Mouse (Mus musculus) myocyte (in vitro differentiated cells): Measurements from ENCODE around the gene Vinac1.

Experiments used
- POLR2A ChIP-seq: IDR thresholded peaks from one replicate; pipeline ENCODE4 v1.6.1; 2011; ENCODE audit warnings: low read depth, mild to moderate bottlenecking, control low read depth, moderate library complexity; ENCODE audit not compliant: insufficient read length
- USF1 ChIP-seq: IDR thresholded peaks from one replicate; pipeline ENCODE4 v1.6.1; 2011; ENCODE audit warnings: low read depth, mild to moderate bottlenecking, control low read depth, moderate library complexity

DNA sequence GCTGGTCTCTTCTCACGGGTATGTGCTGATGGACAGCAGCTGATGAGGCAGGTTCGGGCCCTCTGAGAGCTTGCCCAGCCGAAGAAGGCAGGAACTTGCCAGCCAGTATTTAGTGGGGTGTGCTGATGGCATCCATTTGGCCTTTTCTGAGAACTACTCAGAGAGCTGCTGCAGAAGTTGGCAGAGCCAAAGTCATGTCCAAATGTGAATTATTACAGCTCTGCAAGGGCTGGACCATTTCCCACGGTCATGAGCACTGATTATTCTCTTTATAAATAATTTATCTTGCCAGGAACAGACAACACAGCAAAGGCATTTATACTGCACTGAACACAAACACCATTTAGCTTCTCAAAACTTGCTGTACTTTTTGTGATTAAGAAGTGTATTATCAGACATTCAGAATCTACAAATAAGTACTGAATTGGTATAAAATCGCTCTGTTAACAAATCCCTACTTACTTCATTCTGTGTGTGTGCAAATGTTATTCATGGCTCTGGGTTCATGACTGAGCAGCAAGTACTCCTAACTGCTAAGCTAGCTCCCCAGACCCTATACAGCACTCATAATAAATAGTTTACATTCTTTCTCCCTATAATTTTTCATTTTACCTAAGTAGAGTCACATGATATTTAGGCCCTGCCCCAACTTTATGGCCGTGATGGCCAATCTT is 1.7 kb downstream of the Vinac1 start:
- TF ChIP-seq POLR2A (no peak), USF1 (no peak)
